In the genomic region with DNA sequence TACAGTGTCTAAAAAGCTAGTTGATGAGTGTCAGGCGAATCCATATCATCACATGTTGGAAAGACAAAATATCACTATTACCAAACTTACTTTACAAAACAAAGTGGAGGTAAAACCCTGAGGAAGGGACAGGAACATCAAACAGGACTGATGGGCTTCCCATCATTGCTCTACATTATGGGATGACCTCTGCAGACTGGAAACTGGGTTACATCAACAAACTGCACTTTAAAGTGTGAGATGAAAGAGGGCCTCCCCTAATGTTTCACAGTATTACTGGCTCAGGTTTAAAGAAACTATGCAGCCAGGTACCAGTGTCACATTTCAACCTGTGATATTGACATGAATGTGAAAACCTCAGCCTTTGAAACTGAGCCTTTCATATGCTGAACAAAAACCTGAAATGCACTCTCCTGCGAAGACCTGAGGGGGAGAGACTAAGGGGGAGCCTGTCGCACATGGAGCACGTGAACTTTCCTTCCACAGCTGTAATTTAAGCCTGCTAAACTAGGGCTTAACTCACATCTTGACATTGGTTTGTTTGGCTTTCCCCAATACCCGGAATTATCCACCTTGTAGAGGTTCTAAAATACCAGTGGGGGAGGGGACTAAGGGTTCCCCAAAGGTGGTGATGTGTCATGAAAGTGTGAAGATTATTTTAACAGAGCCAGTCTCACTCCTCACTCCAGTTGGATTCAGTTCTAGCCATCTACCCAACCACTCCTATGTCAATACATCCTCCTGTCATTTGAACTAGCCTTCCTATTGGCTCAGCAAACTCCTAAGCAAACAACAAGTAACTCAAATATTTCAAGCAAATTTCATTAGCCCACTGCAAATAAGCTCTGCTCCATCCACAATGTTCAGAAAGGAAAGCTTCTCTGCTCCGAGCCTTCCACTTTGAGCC, we compare ENCODE assay signal across 26 mouse cellular contexts.
DNase-seq lines count a peak whose midpoint lies in the region; ATAC-seq and TF ChIP-seq lines count a peak whose summit lies in the region.
"Had no signal": no experiment of that assay in that cellular context is flagged by ENCODE, and none has a peak within 500 bp of the region (broad histone marks: within the 10 kb centered on the region; RNA-seq: fewer than 3 reads in every experiment).

No protein-coding gene starts in this region.

- 51% methylated on average over 6 of the region's 6 CpGs for WGBS in heart, embryonic 10.5 days
- 40% methylated on average over 6 of the region's 6 CpGs for WGBS in lung, embryonic 16.5 days
- WGBS in lung, postnatal 0 days, result 50% methylated on average over 6 of the region's 6 CpGs
- 36% methylated on average over 6 of the region's 6 CpGs for WGBS in embryonic facial prominence, embryonic 12.5 days
- WGBS in limb, embryonic 13.5 days, result 37% methylated on average over 6 of the region's 6 CpGs
- 64% methylated on average over 6 of the region's 6 CpGs for WGBS in forebrain, embryonic 13.5 days

- no peak overlapping the region for H3K27ac ChIP-seq in heart, embryonic 10.5 days
- H3K27ac ChIP-seq in lung, embryonic 16.5 days (ENCODE audit: low read length), result 0 out of 2 replicates have a peak overlapping the region, but pooled peaks have one; percentile 4
- H3K27ac ChIP-seq in lung, postnatal 0 days (ENCODE audit: low read length), result no peak overlapping the region
- H3K27ac ChIP-seq in embryonic facial prominence, embryonic 12.5 days, result peak overlapping the region; percentile 67
- no peak overlapping the region for H3K27ac ChIP-seq in limb, embryonic 13.5 days
- no peak overlapping the region for H3K27ac ChIP-seq in forebrain, embryonic 13.5 days
- H3K27ac ChIP-seq: heart, embryonic 13.5 days; hindbrain, postnatal 0 days; layer of hippocampus, adult 2 months; limb, embryonic 15.5 days; liver, embryonic 14.5 days; lung, embryonic 15.5 days; midbrain, embryonic 13.5 days; neural tube, embryonic 12.5 days had no signal

- H3K27me3 ChIP-seq in heart, embryonic 10.5 days (ENCODE audit: insufficient read depth, poor library complexity, severe bottlenecking), result no peaks in the 10 kb centered on the region
- no peaks in the 10 kb centered on the region for H3K27me3 ChIP-seq in lung, embryonic 16.5 days (ENCODE audit: control insufficient read depth, insufficient read depth, low read depth, low read length)
- no peaks in the 10 kb centered on the region for H3K27me3 ChIP-seq in lung, postnatal 0 days (replicated peaks; ENCODE audit: insufficient read depth, low read length)
- no peaks in the 10 kb centered on the region for H3K27me3 ChIP-seq in embryonic facial prominence, embryonic 12.5 days
- H3K27me3 ChIP-seq in limb, embryonic 13.5 days, result no peaks in the 10 kb centered on the region
- H3K27me3 ChIP-seq in forebrain, embryonic 13.5 days, result no peaks in the 10 kb centered on the region
- H3K27me3 ChIP-seq: heart, embryonic 13.5 days; limb, embryonic 15.5 days; lung, embryonic 15.5 days; midbrain, embryonic 13.5 days; neural tube, embryonic 12.5 days had no signal

- H3K4me1 ChIP-seq in heart, embryonic 10.5 days, result no peaks in the 10 kb centered on the region
- H3K4me1 ChIP-seq in lung, embryonic 16.5 days (replicated peaks; ENCODE audit: control insufficient read depth, insufficient read depth, low read length), result peaks cover 7% of the 10 kb centered on the region
- H3K4me1 ChIP-seq in lung, postnatal 0 days (ENCODE audit: insufficient read depth, low read depth, low read length), result no peaks in the 10 kb centered on the region
- H3K4me1 ChIP-seq in embryonic facial prominence, embryonic 12.5 days, result peaks cover 21% of the 10 kb centered on the region; the same call in 1 of the 2 replicates
- H3K4me1 ChIP-seq in limb, embryonic 13.5 days, result peaks cover 27% of the 10 kb centered on the region
- H3K4me1 ChIP-seq in forebrain, embryonic 13.5 days, result no peaks in the 10 kb centered on the region
- H3K4me1 ChIP-seq: midbrain, embryonic 13.5 days; neural tube, embryonic 12.5 days had no signal

- peak; percentile 53 for DNase-seq in heart, adult 11 months
- DNase-seq in heart, embryonic 10.5 days (ENCODE audit: low spot score), result no peak
- no peak for DNase-seq in lung, postnatal 0 days (ENCODE audit: low spot score)
- no peak for DNase-seq in layer of hippocampus, adult 11-12 months (ENCODE audit: low spot score)
- DNase-seq: adrenal gland, postnatal 25 days; cerebellum, adult 8-10 months; gastrocnemius, postnatal 14 days; heart, adult 18-20 months; heart, postnatal 14 days; retina, postnatal 1 day; right cerebral cortex, postnatal 25 days; spleen, adult 18-20 months; thymus, postnatal 36 days had no signal

- H3K9me3 ChIP-seq in heart, embryonic 10.5 days, result no peaks in the 10 kb centered on the region
- H3K9me3 ChIP-seq in lung, embryonic 16.5 days (ENCODE audit: control insufficient read depth, low read length), result no peaks in the 10 kb centered on the region
- H3K9me3 ChIP-seq in lung, postnatal 0 days (ENCODE audit: low read length), result no peaks in the 10 kb centered on the region
- H3K9me3 ChIP-seq in embryonic facial prominence, embryonic 12.5 days, result no peaks in the 10 kb centered on the region
- H3K9me3 ChIP-seq in limb, embryonic 13.5 days, result no peaks in the 10 kb centered on the region
- no peaks in the 10 kb centered on the region for H3K9me3 ChIP-seq in forebrain, embryonic 13.5 days (replicated peaks)
- H3K9me3 ChIP-seq: heart, embryonic 13.5 days; limb, embryonic 15.5 days; lung, embryonic 15.5 days; midbrain, embryonic 13.5 days; neural tube, embryonic 12.5 days had no signal

- TF ChIP-seq EP300 in lung, postnatal 0 days (IDR thresholded peaks at IDR 0.05), result no peak

- no peak for ATAC-seq in lung, embryonic 16.5 days (ENCODE audit: low read depth)
- ATAC-seq in lung, postnatal 0 days, result no peak
- peak; percentile 70; the same call in 1 of the 2 replicates for ATAC-seq in embryonic facial prominence, embryonic 12.5 days (ENCODE audit: insufficient number of reproducible peaks, insufficient read depth, low FRiP score, low TSS enrichment)
- ATAC-seq in limb, embryonic 13.5 days (ENCODE audit: low FRiP score, low read depth), result peak; percentile 49
- no peak for ATAC-seq in forebrain, embryonic 13.5 days
- ATAC-seq: CD4-positive, CD25-positive, alpha-beta regulatory T cell, adult 4 months; hindbrain, postnatal 0 days; midbrain, embryonic 13.5 days had no signal

- no peak overlapping the region for H3K4me2 ChIP-seq in lung, embryonic 16.5 days (ENCODE audit: low read depth, low read length)
- no peak overlapping the region for H3K4me2 ChIP-seq in lung, postnatal 0 days (replicated peaks; ENCODE audit: low read depth, low read length)
- no peak overlapping the region for H3K4me2 ChIP-seq in embryonic facial prominence, embryonic 12.5 days (replicated peaks)
- H3K4me2 ChIP-seq in limb, embryonic 13.5 days (replicated peaks), result no peak overlapping the region
- H3K4me2 ChIP-seq in forebrain, embryonic 13.5 days, result no peak overlapping the region
- H3K4me2 ChIP-seq: heart, embryonic 13.5 days; limb, embryonic 15.5 days; lung, embryonic 15.5 days; midbrain, embryonic 13.5 days; neural tube, embryonic 12.5 days had no signal

- TF ChIP-seq CTCF in lung, postnatal 0 days (IDR thresholded peaks at IDR 0.05), result no peak

- H3K36me3 ChIP-seq in heart, embryonic 10.5 days, result no peaks in the 10 kb centered on the region
- no peaks in the 10 kb centered on the region for H3K36me3 ChIP-seq in lung, embryonic 16.5 days (ENCODE audit: control insufficient read depth, insufficient read depth, low read length)
- no peaks in the 10 kb centered on the region for H3K36me3 ChIP-seq in lung, postnatal 0 days (ENCODE audit: insufficient read depth, low read length)
- H3K36me3 ChIP-seq in embryonic facial prominence, embryonic 12.5 days, result no peaks in the 10 kb centered on the region
- no peaks in the 10 kb centered on the region for H3K36me3 ChIP-seq in limb, embryonic 13.5 days
- no peaks in the 10 kb centered on the region for H3K36me3 ChIP-seq in forebrain, embryonic 13.5 days (ENCODE audit: poor library complexity, severe bottlenecking)
- H3K36me3 ChIP-seq: heart, embryonic 13.5 days; limb, embryonic 15.5 days; lung, embryonic 15.5 days; midbrain, embryonic 13.5 days; neural tube, embryonic 12.5 days had no signal

- H3K4me3 ChIP-seq in heart, embryonic 10.5 days, result no peak overlapping the region
- no peak overlapping the region for H3K4me3 ChIP-seq in lung, embryonic 16.5 days (ENCODE audit: low read length)
- H3K4me3 ChIP-seq in lung, postnatal 0 days (ENCODE audit: low read depth, low read length), result no peak overlapping the region
- no peak overlapping the region for H3K4me3 ChIP-seq in embryonic facial prominence, embryonic 12.5 days
- no peak overlapping the region for H3K4me3 ChIP-seq in limb, embryonic 13.5 days
- H3K4me3 ChIP-seq in forebrain, embryonic 13.5 days, result no peak overlapping the region
- H3K4me3 ChIP-seq: heart, embryonic 13.5 days; layer of hippocampus, adult 2 months; limb, embryonic 15.5 days; lung, embryonic 15.5 days; midbrain, embryonic 13.5 days; neural tube, embryonic 12.5 days had no signal

- no peak overlapping the region for H3K9ac ChIP-seq in lung, embryonic 16.5 days (ENCODE audit: low read length)
- H3K9ac ChIP-seq in lung, postnatal 0 days (replicated peaks; ENCODE audit: low read depth), result no peak overlapping the region
- H3K9ac ChIP-seq in embryonic facial prominence, embryonic 12.5 days, result no peak overlapping the region
- no peak overlapping the region for H3K9ac ChIP-seq in limb, embryonic 13.5 days
- no peak overlapping the region for H3K9ac ChIP-seq in forebrain, embryonic 13.5 days
- H3K9ac ChIP-seq: heart, embryonic 13.5 days; limb, embryonic 15.5 days; liver, embryonic 14.5 days; lung, embryonic 15.5 days; midbrain, embryonic 13.5 days; neural tube, embryonic 12.5 days had no signal

Comparison
In these comparisons a context has a peak if more than half of its experiments do, and no peak if none do; other contexts are left out.
1. H3K27ac ChIP-seq: peak in lung, embryonic 16.5 days (single experiment) and embryonic facial prominence, embryonic 12.5 days (single experiment); none in heart, embryonic 10.5 days (single experiment), lung, postnatal 0 days (single experiment), limb, embryonic 13.5 days (single experiment) and forebrain, embryonic 13.5 days (single experiment).
2. ATAC-seq: peak in embryonic facial prominence, embryonic 12.5 days (single experiment) and limb, embryonic 13.5 days (single experiment); none in lung, embryonic 16.5 days (single experiment), lung, postnatal 0 days (single experiment) and forebrain, embryonic 13.5 days (single experiment).